Mouse (Mus musculus) gastrocnemius, postnatal 14 days (tissue): ENCODE measurements around the gene Olfr399. TPM values are rescaled to one million over a fixed set of nuclear protein-coding genes. Genes with fewer than 3 reads are reported as not detected.

Experiments used
- DNase-seq: peaks from one replicate; pipeline ENCODE4 v3.0.0; 2021; ENCODE audit warnings: mixed read lengths
- intact Hi-C: fragments of 180-260 bp; cut with DNase I; formaldehyde crosslinking; loops from one replicate; pipeline ENCODE4 v1.15.1; 2025; ENCODE audit warnings: low total_unique reads
- long read RNA-seq, 2 experiments: library from polyadenylated mRNA; stranded (forward); transcript quantifications; one replicate each; pipeline ENCODE4 v2.0.0; 2021
- total RNA-seq, 2 experiments: library from RNA; stranded (reverse); gene quantifications; 2 replicates each; pipeline ENCODE4 v1.2.3; 2021

The Olfr399 gene
- not detected for total RNA-seq
- long read RNA-seq, experiment 1, result 0 reads
- long read RNA-seq, experiment 2, result 0 reads

- intact Hi-C loops, result no loop called here
- no peak for DNase-seq
Observed at GRCm38 (mm10) chr11:74056451-74056850, at the start of gene Olfr399, which contains the start of gene Olfr139. TSS of gene Olfr399 (minus strand) at chr11:74056615. TSS of gene Olfr139 (minus strand) at chr11:74056551.

GRCm38 (mm10) chr11:74105066-74105465 lies 48.7 kb upstream of the Olfr399 start:
- intact Hi-C loops, result no loop called here
- DNase-seq, result no peak

- no peak for DNase-seq
- intact Hi-C loops, result no loop called here
Observed at GRCm38 (mm10) chr11:74101507-74101906, 45.1 kb upstream of the Olfr399 start.

GRCm38 (mm10) chr11:74100724-74101123 lies 44.3 kb upstream of the Olfr399 start:
- DNase-seq, result no peak
- intact Hi-C loops, result no loop called here

- intact Hi-C loops, result no loop called here
- no peak for DNase-seq
Observed at GRCm38 (mm10) chr11:74069655-74070054, 13.2 kb upstream of the Olfr399 start, which contains the start of gene Zfp616. TSS of gene Zfp616 (plus strand) at chr11:74069955.

GRCm38 (mm10) chr11:74051347-74051746 lies 5.1 kb downstream of the Olfr399 start:
- DNase-seq, result no peak
- intact Hi-C loops, result no loop called here

Other genes starting within 250 kb of the Olfr399 start
- not detected for gene Olfr392, start 239.6 kb downstream of the Olfr399 start, total RNA-seq
- gene Olfr393, start 205.2 kb downstream of the Olfr399 start, total RNA-seq, result not detected
- gene Olfr394, start 165.8 kb downstream of the Olfr399 start, total RNA-seq, result not detected
- gene Olfr395, start 147.3 kb downstream of the Olfr399 start, total RNA-seq, result not detected
- gene Olfr23, start 119.9 kb downstream of the Olfr399 start, total RNA-seq, result not detected
- gene Olfr397, start 95.8 kb downstream of the Olfr399 start, total RNA-seq, result not detected
- gene Olfr398, start 66.2 kb downstream of the Olfr399 start, total RNA-seq, result not detected
- gene Olfr139, start 64 bp downstream of the Olfr399 start, total RNA-seq, result not detected
- gene Zfp616, start 13.3 kb upstream of the Olfr399 start, total RNA-seq, result not detected
- not detected for gene Olfr401, start 57.1 kb upstream of the Olfr399 start, total RNA-seq
- gene Olfr402, start 96.9 kb upstream of the Olfr399 start, total RNA-seq, result not detected
- not detected for gene Olfr403, start 129.6 kb upstream of the Olfr399 start, total RNA-seq
- not detected for gene Olfr43, start 154.8 kb upstream of the Olfr399 start, total RNA-seq
- gene Olfr406, start 203.2 kb upstream of the Olfr399 start, total RNA-seq, result not detected
- gene Olfr59, start 227.1 kb upstream of the Olfr399 start, total RNA-seq, result not detected